Mouse (Mus musculus): ENCODE measurements at regions not wholly inside any gene's neighbourhood (a gene's known extent, or its start where the extent isn't known, plus 50 kb on each side); places are given as distances from the start of the nearest gene placed in this dataset.
"Not testable (repeated sequence)": the region's sequence is repeated elsewhere in the genome, so short reads cannot be mapped to it uniquely, and the experiment has no call there.

GRCm38 (mm10) chr14:89642836-89643235 is 1171.6 kb upstream of the Pcdh20 start:
- H3K27ac ChIP-seq (ENCODE audit: low read depth, low read length), result no peak overlapping the region
- no peak overlapping the region for H3K4me3 ChIP-seq (ENCODE audit: low read depth, low read length)
- H3K4me2 ChIP-seq (ENCODE audit: low read length), result no peak overlapping the region
- no peak for DNase-seq (ENCODE audit: low spot score)
- no peak for ATAC-seq
- H3K9me3 ChIP-seq (replicated peaks; ENCODE audit: control insufficient read depth, low read length), result no peaks in the 10 kb centered on the region
- no peaks in the 10 kb centered on the region for H3K4me1 ChIP-seq (ENCODE audit: control insufficient read depth, insufficient read depth, low read length)
- H3K36me3 ChIP-seq (ENCODE audit: control insufficient read depth, insufficient read depth, low read length), result no peaks in the 10 kb centered on the region
- no peaks in the 10 kb centered on the region for H3K27me3 ChIP-seq (replicated peaks; ENCODE audit: control insufficient read depth, insufficient read depth, low read length)
- 88% methylated on average over 6 of the region's 6 CpGs for WGBS
- no peak overlapping the region for H3K9ac ChIP-seq (ENCODE audit: low read length)

- H3K9ac ChIP-seq (ENCODE audit: low read length), result no peak overlapping the region
- DNase-seq (ENCODE audit: low spot score), result peak; percentile 41
- H3K4me2 ChIP-seq (ENCODE audit: low read length), result no peak overlapping the region
- no peaks in the 10 kb centered on the region for H3K27me3 ChIP-seq (replicated peaks; ENCODE audit: control insufficient read depth, insufficient read depth, low read length)
- H3K27ac ChIP-seq (ENCODE audit: low read depth, low read length), result no peak overlapping the region
- H3K36me3 ChIP-seq (ENCODE audit: control insufficient read depth, insufficient read depth, low read length), result no peaks in the 10 kb centered on the region
- peak; percentile 42; the same call in 1 of the 2 replicates for ATAC-seq
- H3K4me3 ChIP-seq (ENCODE audit: low read depth, low read length), result no peak overlapping the region
- 69% methylated on average over 6 of the region's 6 CpGs for WGBS
- no peaks in the 10 kb centered on the region for H3K9me3 ChIP-seq (replicated peaks; ENCODE audit: control insufficient read depth, low read length)
- H3K4me1 ChIP-seq (ENCODE audit: control insufficient read depth, insufficient read depth, low read length), result no peaks in the 10 kb centered on the region
These were observed 1168.1 kb upstream of the Pcdh20 start for GRCm38 (mm10) chr14:89639322-89639721.

DNA sequence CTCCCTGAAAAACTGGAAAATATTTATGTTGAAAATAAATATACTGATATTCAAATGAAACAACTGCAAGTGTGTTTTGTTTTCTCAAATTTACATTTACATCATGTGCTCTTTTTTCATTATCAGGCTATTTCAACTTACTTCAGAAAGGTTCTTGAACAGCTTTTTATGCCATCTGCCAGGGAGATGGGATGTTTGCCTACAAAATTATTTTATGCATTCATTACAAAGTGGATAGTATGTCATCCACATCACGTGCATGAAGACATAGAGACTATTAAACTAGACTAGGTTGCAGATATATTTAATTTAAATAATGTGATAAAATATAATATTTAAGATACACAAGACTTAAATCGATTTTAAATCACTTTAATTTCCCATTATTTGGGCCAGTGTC is 1165.5 kb upstream of the Pcdh20 start:
- H3K27ac ChIP-seq (ENCODE audit: low read depth, low read length), result no peak overlapping the region
- no peaks in the 10 kb centered on the region for H3K27me3 ChIP-seq (replicated peaks; ENCODE audit: control insufficient read depth, insufficient read depth, low read length)
- WGBS, result 63% methylated on average over 2 of the region's 2 CpGs
- H3K4me3 ChIP-seq (ENCODE audit: low read depth, low read length), result no peak overlapping the region
- no peaks in the 10 kb centered on the region for H3K9me3 ChIP-seq (replicated peaks; ENCODE audit: control insufficient read depth, low read length)
- H3K9ac ChIP-seq (ENCODE audit: low read length), result no peak overlapping the region
- DNase-seq (ENCODE audit: low spot score), result peak; percentile 50
- ATAC-seq, result peak; percentile 50; the same call in 1 of the 2 replicates
- H3K36me3 ChIP-seq (ENCODE audit: control insufficient read depth, insufficient read depth, low read length), result no peaks in the 10 kb centered on the region
- H3K4me1 ChIP-seq (ENCODE audit: control insufficient read depth, insufficient read depth, low read length), result no peaks in the 10 kb centered on the region
- H3K4me2 ChIP-seq (ENCODE audit: low read length), result no peak overlapping the region

GRCm38 (mm10) chr14:89634559-89635124 is 1163.4 kb upstream of the Pcdh20 start:
- Histone ChIP-seq H3K4me2 (ENCODE audit: low read length) (no peak overlapping the region), H3K27me3 (replicated peaks; ENCODE audit: control insufficient read depth, insufficient read depth, low read length) (no peaks in the 10 kb centered on the region), H3K9ac (ENCODE audit: low read length) (no peak overlapping the region), H3K4me1 (ENCODE audit: control insufficient read depth, insufficient read depth, low read length) (no peaks in the 10 kb centered on the region), H3K4me3 (ENCODE audit: low read depth, low read length) (no peak overlapping the region), H3K9me3 (replicated peaks; ENCODE audit: control insufficient read depth, low read length) (no peaks in the 10 kb centered on the region), H3K36me3 (ENCODE audit: control insufficient read depth, insufficient read depth, low read length) (no peaks in the 10 kb centered on the region), H3K27ac (ENCODE audit: low read depth, low read length) (no peak overlapping the region)
- ATAC-seq (no peak), DNase-seq (ENCODE audit: low spot score) (peak; percentile 13)
- WGBS, result 11% methylated on average over 1 of the region's 1 CpGs

DNA sequence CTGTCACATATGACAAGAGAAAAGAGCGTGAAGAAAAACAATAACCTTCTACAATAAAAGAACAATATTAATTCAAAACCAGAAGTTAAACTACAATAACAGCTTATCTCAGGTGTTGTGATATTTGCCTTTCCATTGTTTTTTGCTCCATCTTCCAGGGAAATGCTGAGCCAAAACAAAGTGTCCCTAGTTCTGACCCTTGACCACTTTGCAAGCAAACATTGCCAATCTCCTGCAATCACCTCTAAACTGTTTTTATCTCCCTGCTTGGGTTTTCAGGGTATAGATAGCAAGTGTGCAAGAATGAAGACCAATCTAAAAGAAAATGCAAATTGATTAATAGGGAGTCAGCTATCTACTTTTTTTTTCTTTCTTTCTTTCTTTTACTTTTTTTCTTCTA is 1162.5 kb upstream of the Pcdh20 start:
- no peak overlapping the region for H3K9ac ChIP-seq (ENCODE audit: low read length)
- H3K4me1 ChIP-seq (ENCODE audit: control insufficient read depth, insufficient read depth, low read length), result no peaks in the 10 kb centered on the region
- DNase-seq (ENCODE audit: low spot score) (no peak), ATAC-seq (no peak)
- no peak overlapping the region for H3K4me3 ChIP-seq (ENCODE audit: low read depth, low read length)
- H3K27ac ChIP-seq (ENCODE audit: low read depth, low read length), result no peak overlapping the region
- no peaks in the 10 kb centered on the region for H3K27me3 ChIP-seq (replicated peaks; ENCODE audit: control insufficient read depth, insufficient read depth, low read length)
- no peaks in the 10 kb centered on the region for H3K9me3 ChIP-seq (replicated peaks; ENCODE audit: control insufficient read depth, low read length)
- H3K4me2 ChIP-seq (ENCODE audit: low read length), result no peak overlapping the region
- WGBS, result 90% methylated on average over 1 of the region's 1 CpGs
- H3K36me3 ChIP-seq (ENCODE audit: control insufficient read depth, insufficient read depth, low read length), result no peaks in the 10 kb centered on the region

- H3K27ac ChIP-seq (ENCODE audit: low read depth, low read length), result no peak overlapping the region
- H3K4me3 ChIP-seq (ENCODE audit: low read depth, low read length), result no peak overlapping the region
- no peaks in the 10 kb centered on the region for H3K4me1 ChIP-seq (ENCODE audit: control insufficient read depth, insufficient read depth, low read length)
- no peaks in the 10 kb centered on the region for H3K36me3 ChIP-seq (ENCODE audit: control insufficient read depth, insufficient read depth, low read length)
- no peak for ATAC-seq
- H3K9ac ChIP-seq (ENCODE audit: low read length), result no peak overlapping the region
- 70% methylated on average over 2 of the region's 2 CpGs for WGBS
- no peaks in the 10 kb centered on the region for H3K27me3 ChIP-seq (replicated peaks; ENCODE audit: control insufficient read depth, insufficient read depth, low read length)
- DNase-seq (ENCODE audit: low spot score), result no peak
- H3K9me3 ChIP-seq (replicated peaks; ENCODE audit: control insufficient read depth, low read length), result no peaks in the 10 kb centered on the region
- H3K4me2 ChIP-seq (ENCODE audit: low read length), result no peak overlapping the region
These were observed 1139.5 kb upstream of the Pcdh20 start for GRCm38 (mm10) chr14:89610670-89611069.

GRCm38 (mm10) chr14:89609666-89610448 is 1138.7 kb upstream of the Pcdh20 start:
- H3K4me2 ChIP-seq (ENCODE audit: low read length); DNase-seq (ENCODE audit: low spot score); ATAC-seq; H3K4me1 ChIP-seq (ENCODE audit: control insufficient read depth, insufficient read depth, low read length); H3K9ac ChIP-seq (ENCODE audit: low read length); H3K9me3 ChIP-seq (replicated peaks; ENCODE audit: control insufficient read depth, low read length); H3K36me3 ChIP-seq (ENCODE audit: control insufficient read depth, insufficient read depth, low read length); H3K4me3 ChIP-seq (ENCODE audit: low read depth, low read length); H3K27ac ChIP-seq (ENCODE audit: low read depth, low read length); H3K27me3 ChIP-seq (replicated peaks; ENCODE audit: control insufficient read depth, insufficient read depth, low read length): not testable (repeated sequence)
- WGBS, result 48% methylated on average over 9 of the region's 10 CpGs

DNA sequence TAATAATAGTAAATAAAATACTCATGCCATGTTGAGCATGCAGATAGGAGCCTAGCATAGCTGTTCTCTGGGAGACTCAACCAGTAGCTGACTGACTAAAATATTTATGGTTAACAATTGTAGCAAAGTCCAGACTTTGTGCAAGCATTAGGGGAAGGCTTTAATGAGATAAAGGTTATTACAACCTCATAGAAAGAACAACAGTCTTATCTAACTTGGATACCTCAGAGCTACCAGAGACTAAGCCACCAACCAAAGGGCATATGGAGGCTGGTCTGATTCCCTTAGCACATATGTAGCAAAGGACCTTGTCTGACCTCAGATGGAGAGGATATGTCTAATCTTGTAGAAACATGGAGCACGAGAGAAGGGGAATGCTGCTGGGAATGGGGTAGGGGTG is 1136.4 kb upstream of the Pcdh20 start:
- no peaks in the 10 kb centered on the region for H3K4me1 ChIP-seq (ENCODE audit: control insufficient read depth, insufficient read depth, low read length)
- 88% methylated on average over 1 of the region's 1 CpGs for WGBS
- H3K27me3 ChIP-seq (replicated peaks; ENCODE audit: control insufficient read depth, insufficient read depth, low read length), result no peaks in the 10 kb centered on the region
- ATAC-seq (no peak), DNase-seq (ENCODE audit: low spot score) (no peak)
- H3K9ac ChIP-seq (ENCODE audit: low read length), result no peak overlapping the region
- H3K36me3 ChIP-seq (ENCODE audit: control insufficient read depth, insufficient read depth, low read length), result no peaks in the 10 kb centered on the region
- H3K4me2 ChIP-seq (ENCODE audit: low read length), result no peak overlapping the region
- H3K4me3 ChIP-seq (ENCODE audit: low read depth, low read length), result no peak overlapping the region
- no peaks in the 10 kb centered on the region for H3K9me3 ChIP-seq (replicated peaks; ENCODE audit: control insufficient read depth, low read length)
- H3K27ac ChIP-seq (ENCODE audit: low read depth, low read length), result no peak overlapping the region

DNA sequence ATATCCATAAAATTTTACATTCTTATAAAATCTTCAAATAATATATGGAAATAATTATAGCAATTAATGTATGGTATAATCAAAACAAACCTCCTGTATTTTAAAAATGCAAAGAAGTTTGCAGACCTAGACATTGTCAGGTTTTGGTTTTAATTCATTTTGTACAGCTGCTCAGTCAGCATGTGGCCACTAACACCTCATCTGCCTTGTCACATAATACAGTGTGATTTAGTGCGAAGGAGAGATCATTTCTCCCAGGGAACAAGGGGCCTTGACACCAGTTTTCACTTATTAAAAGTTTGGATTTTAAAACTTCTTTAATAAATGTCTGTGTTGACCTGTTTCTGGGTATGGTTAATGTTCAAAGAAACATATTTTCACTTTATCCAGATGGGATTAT is 1126.6 kb upstream of the Pcdh20 start:
- ATAC-seq, result no peak
- Histone ChIP-seq H3K36me3 (ENCODE audit: control insufficient read depth, insufficient read depth, low read length) (no peaks in the 10 kb centered on the region), H3K9me3 (replicated peaks; ENCODE audit: control insufficient read depth, low read length) (no peaks in the 10 kb centered on the region), H3K4me3 (ENCODE audit: low read depth, low read length) (no peak overlapping the region), H3K27ac (ENCODE audit: low read depth, low read length) (no peak overlapping the region), H3K9ac (ENCODE audit: low read length) (no peak overlapping the region), H3K27me3 (replicated peaks; ENCODE audit: control insufficient read depth, insufficient read depth, low read length) (no peaks in the 10 kb centered on the region), H3K4me1 (ENCODE audit: control insufficient read depth, insufficient read depth, low read length) (no peaks in the 10 kb centered on the region), H3K4me2 (ENCODE audit: low read length) (no peak overlapping the region)
- WGBS, result 83% methylated on average over 1 of the region's 1 CpGs
- DNase-seq (ENCODE audit: low spot score), result no peak

All from forebrain, embryonic 14.5 days (tissue).